15 mouse cellular contexts compared by ENCODE assay signal in genomic region chr1:71127171-71127570, GRCm38 (mm10).
"Had no signal": no experiment of that assay in that cellular context is flagged by ENCODE, and none has a peak within 500 bp of the region (broad histone marks: within the 10 kb centered on the region; RNA-seq: fewer than 3 reads in every experiment).

No protein-coding gene starts in this region.

- H3K27ac ChIP-seq: midbrain, embryonic 10.5 days; midbrain, embryonic 12.5 days; neural tube, embryonic 13.5 days; neural tube, embryonic 15.5 days had no signal

- H3K36me3 ChIP-seq: midbrain, embryonic 10.5 days; midbrain, embryonic 12.5 days; neural tube, embryonic 13.5 days; neural tube, embryonic 15.5 days had no signal

- DNase-seq: lung, adult 18-20 months; lung, embryonic 14.5 days; lung, postnatal 10 days; lung, postnatal 4 days; midbrain, embryonic 14.5 days; right cerebral cortex, postnatal 14 days; thymus, adult 18-20 months; thymus, postnatal 14 days; thymus, postnatal 36 days had no signal

- H3K4me2 ChIP-seq: lung, embryonic 14.5 days; midbrain, embryonic 12.5 days; neural tube, embryonic 13.5 days; neural tube, embryonic 15.5 days had no signal

- H3K9me3 ChIP-seq: midbrain, embryonic 10.5 days; midbrain, embryonic 12.5 days; neural tube, embryonic 13.5 days; neural tube, embryonic 15.5 days had no signal

- H3K4me3 ChIP-seq: midbrain, embryonic 10.5 days; midbrain, embryonic 12.5 days; myocyte; neural tube, embryonic 13.5 days; neural tube, embryonic 15.5 days had no signal

- H3K27me3 ChIP-seq: midbrain, embryonic 12.5 days; neural tube, embryonic 13.5 days; neural tube, embryonic 15.5 days had no signal

- H3K9ac ChIP-seq: lung, embryonic 14.5 days; midbrain, embryonic 12.5 days; neural tube, embryonic 13.5 days; neural tube, embryonic 15.5 days had no signal

- ATAC-seq: midbrain, embryonic 16.5 days had no signal

- H3K4me1 ChIP-seq: midbrain, embryonic 10.5 days; midbrain, embryonic 12.5 days; neural tube, embryonic 13.5 days; neural tube, embryonic 15.5 days had no signal
